Mouse (Mus musculus) heart, postnatal 0 days (tissue): ENCODE data around the gene Slc12a9.
"Not testable (repeated sequence)": the region's sequence is repeated elsewhere in the genome, so short reads cannot be mapped to it uniquely, and the experiment has no call there.

ENCODE experiments used
- CTCF ChIP-seq: IDR thresholded peaks from 2 replicates; pipeline ENCODE4 v1.5.1; 2016; ENCODE audit warnings: antibody characterized with exemption, control low read depth, low read depth
- EP300 ChIP-seq: IDR thresholded peaks from 2 replicates; pipeline ENCODE4 v1.6.1; 2016; ENCODE audit warnings: antibody characterized with exemption, low read depth

DNA sequence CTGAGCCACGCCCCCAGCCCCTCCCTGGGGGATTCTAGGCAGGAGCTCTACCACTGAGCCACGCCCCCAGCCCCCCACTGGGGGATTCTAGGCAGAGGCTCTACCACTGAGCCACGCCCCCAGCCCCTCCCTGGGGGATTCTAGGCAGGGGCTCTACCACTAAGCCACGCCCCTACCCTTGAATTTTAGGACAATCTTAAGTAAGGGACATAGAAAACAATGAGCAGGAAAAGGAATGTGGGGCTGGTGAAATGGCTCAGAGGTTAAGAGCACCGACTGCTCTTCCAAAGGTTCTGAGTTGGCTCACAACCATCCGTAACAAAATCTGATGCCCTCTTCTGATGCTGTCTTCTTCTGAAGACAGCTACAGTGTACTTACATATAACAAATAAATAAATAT, 49.0 kb downstream of the Slc12a9 start:
- TF ChIP-seq CTCF, EP300: not testable (repeated sequence)
